Mouse (Mus musculus) activated CD4-positive, CD25-positive, alpha-beta regulatory T cell, adult 4 months (primary cell): ENCODE measurements around the gene Nxph3. TPM values are rescaled to one million over a fixed set of nuclear protein-coding genes. Genes with fewer than 3 reads are reported as not detected.

Experiments used
- ATAC-seq: one replicate; pipeline ENCODE4 v1.8.0; 2017
- polyA plus RNA-seq, 2 experiments: library from polyadenylated mRNA; unstranded; fragments of 100-300 nt; shearing (Covaris generic); gene quantifications; one replicate each; pipeline ENCODE4 v1.2.1; 2017

Gene Nxph3
- polyA plus RNA-seq, 2 experiments from 2014 or later: not detected

DNA sequence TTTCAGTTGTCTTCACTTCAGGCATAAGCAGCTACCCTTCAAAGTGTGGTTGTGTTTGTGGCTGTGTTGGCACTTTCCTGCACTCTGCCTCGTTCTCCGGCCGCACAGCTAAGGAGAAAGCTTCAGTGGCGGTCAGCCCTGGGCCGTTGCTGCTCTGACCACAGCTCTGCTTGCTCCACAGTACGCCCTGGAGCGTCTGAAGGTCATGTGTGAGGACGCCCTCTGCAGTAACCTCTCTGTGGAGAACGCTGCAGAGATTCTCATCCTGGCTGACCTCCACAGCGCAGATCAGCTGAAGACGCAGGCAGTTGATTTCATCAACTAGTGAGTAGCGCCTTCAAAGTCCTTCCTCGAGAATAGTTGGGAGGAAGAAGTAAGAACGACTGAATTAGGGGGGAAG, 24.3 kb downstream of the Nxph3 start:
- no peak for ATAC-seq

DNA sequence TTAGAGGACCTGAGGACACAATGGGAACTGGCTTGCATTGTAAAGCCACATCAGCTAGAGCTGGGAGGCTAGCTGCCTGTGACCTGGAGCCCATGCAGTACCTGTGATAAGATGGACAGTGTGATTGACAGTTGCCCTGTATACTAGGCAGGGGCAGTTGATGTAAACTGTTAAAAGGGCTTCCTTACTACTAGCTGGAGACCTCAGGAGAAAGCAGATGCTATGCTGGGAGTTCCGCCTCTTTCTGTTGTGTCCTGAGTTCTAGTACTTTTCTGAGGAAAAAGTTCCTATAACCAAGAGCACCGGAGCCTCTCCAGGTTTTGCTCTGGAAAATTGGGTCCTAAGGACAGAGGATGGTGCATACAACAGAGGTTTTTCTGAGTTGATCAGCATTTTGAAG, 27.1 kb downstream of the Nxph3 start:
- ATAC-seq: no peak

DNA sequence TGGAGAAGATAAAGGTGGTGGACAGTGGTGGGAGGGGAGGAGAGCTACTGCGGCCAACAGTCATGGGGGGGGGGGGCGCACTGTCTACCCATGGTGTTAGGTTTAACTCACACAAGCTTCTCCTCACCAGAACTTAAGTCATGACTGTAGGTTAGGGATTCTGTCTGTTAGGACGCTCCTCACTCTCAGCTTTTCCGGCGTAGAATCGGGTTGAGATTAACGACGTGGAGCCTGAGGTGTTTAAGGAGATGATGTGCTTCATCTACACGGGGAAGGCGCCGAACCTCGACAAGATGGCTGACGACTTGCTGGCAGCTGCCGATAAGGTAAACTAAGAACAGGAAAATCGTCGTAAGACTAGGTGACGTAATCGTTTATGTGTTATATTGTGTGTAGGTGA, 28.7 kb downstream of the Nxph3 start:
- ATAC-seq: no peak

DNA sequence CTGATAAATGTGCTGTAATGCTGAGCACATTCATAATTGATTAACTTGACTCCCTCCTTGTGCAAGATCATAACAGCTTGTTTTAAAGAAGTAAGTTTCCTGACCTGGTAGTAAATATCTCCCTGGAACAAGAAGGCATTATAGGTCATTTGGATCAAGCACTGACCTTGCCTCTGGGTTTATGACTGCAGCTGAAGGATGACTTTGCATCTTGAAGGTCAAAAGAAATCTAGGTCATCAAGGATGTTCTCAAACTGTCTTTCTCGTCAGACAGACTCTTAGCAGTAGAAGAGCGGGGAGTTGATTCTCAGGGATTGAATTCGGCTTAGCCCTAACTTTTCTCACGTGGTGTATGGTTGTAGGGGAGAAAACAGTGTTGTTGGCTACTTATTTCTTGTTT, 33.7 kb downstream of the Nxph3 start:
- no peak for ATAC-seq

DNA sequence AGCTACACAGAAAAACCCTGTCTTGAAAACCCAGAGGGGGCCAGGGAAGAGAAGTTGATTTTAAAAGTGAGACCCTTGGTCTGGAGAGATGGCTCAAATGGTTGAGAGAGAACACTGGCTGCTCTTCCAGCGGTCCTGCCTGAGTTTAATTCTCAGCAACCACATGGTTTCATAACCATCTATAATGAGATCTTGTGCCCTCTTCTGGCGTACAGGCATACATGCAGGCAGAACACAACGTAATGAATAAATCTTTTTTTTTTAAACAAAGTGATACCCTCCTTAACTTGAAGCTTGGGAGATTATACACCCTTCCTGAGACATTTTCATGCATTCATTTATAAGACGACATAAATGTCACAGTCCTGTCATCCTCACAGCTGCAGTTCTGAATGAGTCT, 34.9 kb downstream of the Nxph3 start:
- no peak for ATAC-seq

DNA sequence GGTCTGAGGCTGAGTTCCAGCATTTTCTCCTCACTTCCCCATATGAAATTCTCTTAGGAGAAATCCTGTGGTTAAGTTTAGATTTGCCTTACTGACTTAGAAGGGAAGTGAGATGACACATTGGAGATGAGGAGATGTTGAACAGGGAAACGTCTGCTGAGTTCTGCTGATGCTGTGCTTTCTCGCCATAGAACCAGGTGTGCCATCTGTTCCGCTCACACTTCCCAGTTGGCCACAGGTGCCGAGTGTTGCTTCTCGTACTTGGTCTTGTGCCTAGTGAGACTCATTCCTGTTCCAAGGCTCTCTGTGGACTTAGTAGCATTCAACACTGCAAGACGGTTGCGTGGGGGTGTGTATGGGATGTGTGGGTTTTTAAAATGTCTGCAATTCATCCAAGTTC, 38.0 kb downstream of the Nxph3 start:
- no peak for ATAC-seq

DNA sequence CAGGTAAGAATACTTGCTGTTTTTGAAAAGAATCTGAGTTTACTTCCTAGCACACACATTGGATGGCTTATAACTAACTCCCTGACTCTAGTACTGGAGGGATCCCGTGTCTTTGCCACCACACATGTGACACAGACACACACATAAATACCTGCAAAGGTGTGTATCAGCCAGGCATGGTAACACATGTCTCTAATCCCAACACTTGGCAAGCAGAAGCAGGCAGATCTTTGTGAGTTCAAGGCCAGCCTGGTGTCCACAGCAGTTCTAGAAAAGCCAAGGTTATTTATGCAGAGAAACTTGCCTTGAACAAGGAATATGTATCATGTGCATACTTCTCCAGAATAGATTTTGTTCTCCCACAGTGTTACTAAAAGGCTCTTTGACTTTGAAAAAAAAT, 40.9 kb downstream of the Nxph3 start:
- ATAC-seq: no peak

DNA sequence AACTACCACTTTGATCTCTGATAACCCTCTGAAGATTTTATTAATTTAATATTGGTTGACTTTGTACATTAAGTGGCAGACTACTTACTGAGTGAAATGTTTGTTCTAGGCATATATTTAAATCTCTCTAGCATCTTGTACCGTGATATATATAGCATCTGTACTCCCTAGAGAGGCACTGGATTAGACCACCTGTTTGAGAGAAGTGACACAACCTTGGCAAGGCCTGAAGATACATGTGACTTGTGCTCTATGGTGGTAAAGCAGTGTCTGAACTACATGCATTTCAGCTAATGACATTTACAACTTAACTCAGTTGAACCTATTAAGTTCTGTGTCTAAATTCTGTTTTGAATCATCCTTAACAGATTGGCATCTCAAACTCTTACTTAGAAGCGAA, 41.4 kb downstream of the Nxph3 start:
- ATAC-seq: no peak

DNA sequence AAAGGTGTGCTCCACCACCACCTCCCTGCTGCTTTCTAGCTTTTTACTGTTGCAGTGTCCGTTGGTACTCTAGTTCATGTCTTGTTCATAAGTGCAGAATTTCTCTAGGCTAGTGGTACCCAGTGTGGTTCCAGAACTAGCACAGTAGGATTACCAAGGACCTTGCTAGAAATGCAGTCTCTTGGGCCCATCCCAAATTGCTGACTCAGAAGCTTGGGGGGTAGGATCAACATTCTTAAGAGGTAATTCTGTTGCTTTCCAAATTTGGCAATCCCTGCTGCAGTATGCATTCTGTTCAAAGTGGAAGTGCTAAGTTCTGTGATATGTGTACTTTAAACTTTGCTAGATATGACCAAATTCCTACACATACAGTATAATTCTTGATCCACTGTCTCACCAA, 46.6 kb downstream of the Nxph3 start:
- no peak for ATAC-seq

DNA sequence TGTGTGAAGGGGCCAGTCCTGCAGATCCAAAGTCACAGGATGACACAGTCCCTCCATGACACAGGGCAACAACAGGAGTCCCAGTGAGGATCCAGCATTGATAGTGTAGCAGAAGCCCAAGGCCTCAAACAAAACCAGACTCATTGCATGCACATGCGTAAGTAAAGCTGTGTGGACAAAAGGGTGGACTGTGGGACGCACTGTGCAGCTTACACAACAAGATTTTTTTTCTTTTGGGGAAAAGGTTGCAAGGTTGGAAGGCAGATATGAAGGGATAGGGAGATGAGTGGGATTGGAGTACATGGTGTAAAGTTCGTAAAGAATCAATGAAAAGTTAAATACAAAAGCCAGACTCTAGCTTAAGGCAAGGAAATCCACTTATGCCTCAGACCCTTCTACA, 52.2 kb downstream of the Nxph3 start:
- ATAC-seq: no peak

DNA sequence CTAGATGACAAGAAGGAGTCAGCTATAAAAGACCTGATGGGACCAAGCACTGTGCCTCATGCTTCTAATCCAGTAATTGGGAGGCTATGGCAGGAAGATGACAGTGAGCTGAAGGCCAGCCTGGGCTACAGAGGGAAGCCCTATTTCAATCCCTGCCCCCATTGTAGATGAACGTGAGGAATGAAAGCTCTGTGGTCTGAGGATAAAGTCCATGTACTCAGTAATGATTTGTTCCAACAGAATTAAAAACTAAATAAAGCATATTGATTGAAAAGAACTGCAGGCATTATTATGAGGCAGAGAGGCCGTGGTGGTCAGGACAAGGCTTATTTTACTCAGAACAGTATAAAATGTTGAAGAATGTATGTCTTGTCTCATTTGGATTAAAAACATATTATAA, 53.5 kb downstream of the Nxph3 start:
- ATAC-seq: no peak

Other genes starting within 250 kb of the Nxph3 start
- 10 to 100 TPM; 40.8 to 49.2 TPM for gene Kat7, start 204.3 kb downstream of the Nxph3 start, polyA plus RNA-seq
- gene Fam117a, start 177.6 kb downstream of the Nxph3 start, polyA plus RNA-seq: 10 to 100 TPM; 17.4 to 21.9 TPM
- gene Slc35b1, start 129.9 kb downstream of the Nxph3 start, polyA plus RNA-seq: 10 to 100 TPM; 64.4 to 70.1 TPM
- 100 to 1,000 TPM; 119 to 154 TPM for gene Spop, start 100.5 kb downstream of the Nxph3 start, polyA plus RNA-seq
- gene Ngfr, start 73.2 kb upstream of the Nxph3 start, polyA plus RNA-seq: not detected
- gene Phb, start 152.4 kb upstream of the Nxph3 start, polyA plus RNA-seq: 100 to 1,000 TPM; 131 to 144 TPM
- gene Zfp652, start 198.1 kb upstream of the Nxph3 start, polyA plus RNA-seq: 10 to 100 TPM in 1 of 2 experiments, 1 to 10 TPM in 1; 9.6 to 13.0 TPM
- gene B130006D01Rik, start 209.0 kb upstream of the Nxph3 start, polyA plus RNA-seq: 1 to 10 TPM; 3.9 to 4.9 TPM